Mouse (Mus musculus) T-helper 17 cell (primary cell): ENCODE results near the gene Rnaseh1.

ENCODE experiments used
- in situ Hi-C, 2 experiments: fragments of 300-600 bp; cut with MboI, MseI; formaldehyde crosslinking; loops; 1 replicate in 1 of 2; 2 replicates in 1 of 2; pipeline ENCODE4 v1.15.1; 2025; ENCODE audit warnings: high pct_unique_total_duplicates in 2 of 2

Gene Rnaseh1

DNA sequence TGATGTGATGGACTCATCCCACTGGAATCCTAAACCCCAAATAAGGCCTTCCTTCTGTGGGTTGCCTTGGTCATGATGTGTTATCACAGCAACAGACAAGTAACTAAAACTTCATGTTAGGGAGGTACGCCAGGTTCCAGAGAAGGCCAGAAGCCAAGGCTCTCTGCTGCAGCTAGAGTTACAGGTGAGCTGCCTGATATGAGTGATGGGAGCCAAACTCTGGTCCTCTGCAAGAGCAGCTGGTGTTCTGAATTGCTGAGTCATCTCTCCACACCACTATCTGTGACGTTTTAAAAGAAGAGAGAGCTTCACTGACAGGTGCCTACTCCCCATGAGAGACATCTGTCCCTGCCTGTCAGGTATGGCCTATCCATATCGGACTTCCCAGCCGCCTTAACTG is 13.2 kb downstream of the Rnaseh1 start:
- in situ Hi-C loops = no loop called here

DNA sequence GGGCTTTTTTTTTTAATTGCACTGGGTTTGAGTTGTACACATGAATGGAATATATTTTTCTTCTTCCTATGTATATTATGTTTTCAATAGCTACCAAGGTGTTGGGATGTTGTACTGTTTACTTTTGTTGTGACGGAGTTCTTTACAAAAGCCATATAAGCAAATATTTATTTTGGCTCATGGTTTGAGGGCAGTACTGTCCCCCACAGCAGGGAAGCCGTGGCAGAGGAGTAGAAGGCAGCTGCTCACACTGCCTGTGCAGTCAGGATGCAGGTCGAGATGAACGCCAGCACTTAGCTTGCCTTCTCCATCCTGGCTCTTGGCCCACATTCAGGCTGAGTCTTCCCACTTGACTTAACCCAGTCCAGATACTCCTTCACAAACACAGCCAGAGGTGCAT is 17.3 kb downstream of the Rnaseh1 start:
- in situ Hi-C loops = no loop called here

DNA sequence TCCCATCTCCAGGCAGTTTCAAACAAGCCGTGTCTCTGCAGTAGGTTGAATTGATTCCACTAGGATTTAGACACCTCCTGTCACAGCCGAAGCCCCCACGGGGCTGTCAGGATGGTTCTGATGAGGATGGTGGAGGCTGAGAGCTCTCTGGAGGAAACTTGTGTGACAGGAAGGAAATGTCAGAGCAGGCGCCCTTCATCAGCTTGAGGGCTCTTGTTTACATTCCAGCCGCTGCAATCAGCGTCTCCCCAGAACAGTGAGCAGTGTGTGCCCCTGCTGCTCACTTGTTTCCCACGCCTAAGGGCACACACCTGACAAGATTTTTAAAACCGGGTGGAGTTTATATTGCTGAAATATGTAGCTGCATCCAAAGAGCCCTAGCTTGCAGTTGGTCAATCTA is 17.9 kb downstream of the Rnaseh1 start:
- in situ Hi-C loops = no loop called here

DNA sequence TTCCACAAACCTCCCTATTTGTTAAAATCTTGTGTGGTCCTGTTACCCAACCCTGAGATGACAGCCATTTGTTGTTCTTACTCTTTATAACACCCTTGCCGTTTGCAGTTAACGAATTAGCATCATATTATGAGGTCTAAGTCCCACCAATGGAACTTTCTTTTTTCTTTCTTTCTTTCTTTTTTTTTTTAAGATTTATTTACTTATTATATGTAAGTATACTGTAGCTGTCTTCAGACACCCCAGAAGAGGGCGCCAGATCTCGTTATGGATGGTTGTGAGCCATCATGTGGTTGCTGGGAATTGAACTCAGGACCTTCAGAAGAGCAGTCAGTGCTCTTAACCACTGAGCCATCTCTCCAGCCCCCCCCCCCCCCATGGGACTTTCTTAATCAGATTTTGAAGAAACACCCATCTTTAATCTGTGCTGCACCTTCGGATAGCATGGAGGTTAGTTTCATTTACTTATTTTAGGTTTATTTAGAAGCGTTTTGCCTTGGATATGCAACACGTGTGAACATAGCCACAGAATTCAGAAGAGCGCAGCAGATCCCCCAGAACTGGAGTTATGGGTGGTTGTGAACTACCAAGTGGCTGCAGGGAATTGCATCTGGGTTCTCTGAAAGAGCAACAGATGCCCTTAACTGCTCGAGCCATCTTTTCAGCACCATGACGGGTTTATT is 24.8 kb downstream of the Rnaseh1 start:
- in situ Hi-C loops = no loop called here

GRCm38 (mm10) chr12:28675121-28675924 is 25.9 kb downstream of the Rnaseh1 start, which contains the start of gene Adi1:
TSS of gene Adi1 (plus strand) at chr12:28675231.
- in situ Hi-C loops = no loop called here

DNA sequence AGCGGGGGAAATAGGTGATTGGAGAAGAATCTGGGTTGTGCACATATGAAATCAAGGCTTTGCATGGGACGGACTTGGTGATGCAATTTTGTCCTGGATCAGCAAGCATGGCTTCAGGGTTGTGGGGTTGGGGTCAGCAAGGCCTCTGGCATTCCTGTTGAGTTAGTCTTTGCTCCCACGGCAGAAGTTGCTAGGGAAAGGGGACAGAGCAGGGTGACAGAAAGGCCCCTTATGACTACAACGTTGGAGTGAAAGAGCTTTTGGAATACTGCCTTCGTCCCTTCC is 26.5 kb downstream of the Rnaseh1 start:
- in situ Hi-C loops = no loop called here

DNA sequence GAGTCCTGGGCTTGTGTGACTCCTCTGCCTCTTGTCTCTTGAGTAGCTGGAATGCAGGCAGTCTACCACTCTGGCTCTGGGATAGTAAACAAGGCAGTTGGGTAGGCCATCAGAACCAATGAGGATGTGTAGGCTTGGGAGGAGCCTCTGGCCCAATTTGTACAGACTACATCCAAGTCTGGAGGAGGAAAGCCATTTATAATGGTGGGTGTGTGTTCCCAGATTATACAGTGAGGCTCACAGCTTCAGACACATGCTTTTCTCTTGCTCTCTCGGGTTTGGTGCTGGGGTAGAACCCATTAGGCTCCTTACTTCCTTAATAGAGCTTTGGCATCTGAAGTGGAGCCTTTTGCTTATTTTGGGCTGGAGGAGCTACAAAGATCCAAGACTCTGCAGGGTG is 35.3 kb downstream of the Rnaseh1 start:
- in situ Hi-C loops = no loop called here

DNA sequence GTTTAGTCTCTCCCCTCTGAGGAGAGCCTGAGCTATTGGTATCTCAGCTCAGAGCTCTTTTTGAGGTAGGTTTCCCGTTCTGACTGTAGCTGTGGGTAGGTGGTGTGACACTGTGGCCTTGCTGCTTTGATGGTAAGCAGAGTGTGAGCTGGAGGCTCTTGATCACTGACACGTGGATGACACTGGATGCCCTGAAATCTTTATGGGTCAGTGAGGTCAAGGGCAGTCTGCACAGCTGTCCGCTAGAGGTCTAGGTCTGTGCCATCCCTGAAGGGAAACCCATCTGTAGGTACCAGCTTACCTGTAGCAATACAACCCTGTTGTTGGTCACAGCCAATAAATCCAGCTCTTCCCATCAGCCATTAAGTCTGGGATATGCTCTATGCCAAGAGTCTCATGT is 36.4 kb downstream of the Rnaseh1 start:
- in situ Hi-C loops = no loop called here

DNA sequence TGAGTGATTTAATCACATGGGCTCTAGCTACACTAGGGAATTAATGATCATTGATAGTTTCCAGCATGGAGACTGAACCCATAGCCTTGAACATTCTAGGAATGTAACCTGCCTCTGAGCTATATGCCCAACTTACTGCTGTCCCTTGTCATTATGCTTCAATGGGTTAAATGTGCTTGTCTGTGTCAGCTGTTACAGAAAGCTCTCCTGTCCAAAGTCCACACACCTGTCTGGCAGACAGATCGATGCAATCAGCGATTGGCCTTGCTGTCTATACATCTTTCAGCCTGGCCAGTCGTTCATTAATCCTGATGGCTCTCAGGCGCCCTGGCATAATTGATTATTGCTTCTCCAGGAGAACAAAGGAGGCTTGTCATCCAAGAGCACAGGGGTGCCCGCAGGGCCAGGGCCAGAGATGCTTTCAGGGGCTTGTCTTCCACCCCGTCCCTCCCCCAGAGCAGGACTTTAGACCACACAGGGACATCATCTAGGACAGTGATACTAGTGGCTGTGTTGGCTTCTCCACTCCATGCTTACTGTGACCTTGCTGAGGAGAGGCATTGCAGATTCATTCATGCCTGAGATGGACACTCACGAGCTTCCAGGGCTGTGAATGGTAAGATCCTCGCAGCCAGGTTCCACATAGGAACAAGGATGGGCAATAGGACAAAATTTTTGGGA is 36.9 kb downstream of the Rnaseh1 start:
- in situ Hi-C loops = no loop called here

- in situ Hi-C loops = no loop called here
Observed at GRCm38 (mm10) chr12:28688996-28689395, 39.6 kb downstream of the Rnaseh1 start.

- in situ Hi-C loops = no loop called here
Observed at GRCm38 (mm10) chr12:28690730-28691129, 41.3 kb downstream of the Rnaseh1 start.

GRCm38 (mm10) chr12:28693738-28694137 is 44.3 kb downstream of the Rnaseh1 start:
- in situ Hi-C loops = no loop called here

DNA sequence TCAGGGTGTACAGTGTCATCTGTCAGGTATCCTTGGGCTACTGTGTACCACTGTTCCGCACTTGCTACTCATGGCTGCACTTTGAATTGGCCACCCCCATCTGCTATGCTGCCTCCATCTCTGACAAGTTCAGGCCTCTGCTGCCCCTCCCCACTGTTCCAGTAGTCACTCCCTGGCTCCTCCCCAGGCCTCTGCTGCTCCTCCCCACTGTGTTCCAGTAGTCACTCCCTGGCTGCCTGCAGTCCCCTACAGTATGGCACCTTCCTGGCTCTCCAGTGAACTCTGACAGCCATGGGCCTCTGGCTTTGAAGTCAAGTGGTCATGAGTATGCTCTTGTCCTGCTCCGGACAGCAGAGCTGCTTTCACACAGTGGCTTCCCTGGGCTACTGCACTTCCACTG is 44.8 kb downstream of the Rnaseh1 start:
- in situ Hi-C loops = no loop called here

DNA sequence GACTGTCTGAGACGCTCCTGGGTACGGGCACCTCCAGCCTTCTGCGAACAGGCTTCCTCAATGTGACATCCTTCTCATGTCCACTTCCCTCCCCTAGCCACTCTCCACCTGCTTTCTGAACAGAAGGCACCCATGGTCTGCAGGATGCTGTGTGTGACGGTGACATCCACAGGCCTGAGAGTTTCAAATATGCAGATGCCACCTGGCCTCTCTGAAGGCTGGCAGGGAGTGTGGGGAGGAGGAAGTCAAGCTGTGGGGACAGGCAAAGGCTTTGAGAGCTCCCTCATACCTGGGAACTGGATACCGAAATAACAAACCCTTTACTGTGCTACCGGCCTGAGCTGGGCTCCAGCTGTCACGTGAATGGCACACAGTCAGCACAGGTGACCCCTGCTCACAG is 45.4 kb downstream of the Rnaseh1 start:
- in situ Hi-C loops = no loop called here

DNA sequence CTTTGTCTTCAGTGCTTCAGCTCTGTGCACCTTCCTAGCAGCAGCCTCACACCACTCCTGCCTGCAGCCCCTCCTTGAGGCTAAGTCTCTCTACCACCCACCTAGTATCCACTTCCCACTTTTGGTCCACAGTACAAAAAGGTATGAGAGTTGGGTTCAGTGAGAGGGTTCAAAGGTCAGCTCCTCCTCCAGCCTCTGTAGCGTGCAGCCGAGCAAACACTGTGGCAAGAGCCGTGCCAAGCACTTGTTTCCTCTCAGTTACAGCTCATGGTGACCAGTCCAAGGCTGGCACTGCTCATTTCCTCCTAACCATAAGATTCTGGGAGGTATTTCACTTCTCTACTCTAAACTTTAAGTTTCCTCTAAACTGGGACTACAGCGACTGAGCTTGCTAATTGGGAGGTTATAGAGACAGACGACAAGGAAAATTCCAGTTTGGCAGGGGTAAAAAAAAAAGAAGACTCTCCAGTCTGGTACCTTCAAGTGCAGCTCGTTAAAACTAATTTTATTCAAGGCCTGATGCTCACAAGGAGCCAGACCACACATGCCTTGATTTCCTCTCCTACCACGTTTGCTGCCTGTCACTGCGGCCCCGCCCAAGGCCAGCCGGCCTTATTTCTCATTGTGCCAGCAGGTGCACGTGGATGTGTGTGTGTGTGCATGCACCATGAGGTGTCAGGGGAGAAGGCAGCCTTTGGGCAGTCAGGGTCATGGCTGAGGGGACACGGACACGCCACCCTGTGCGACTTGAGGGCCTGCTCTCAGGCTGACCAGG is 48.6 kb downstream of the Rnaseh1 start:
- in situ Hi-C loops = no loop called here

DNA sequence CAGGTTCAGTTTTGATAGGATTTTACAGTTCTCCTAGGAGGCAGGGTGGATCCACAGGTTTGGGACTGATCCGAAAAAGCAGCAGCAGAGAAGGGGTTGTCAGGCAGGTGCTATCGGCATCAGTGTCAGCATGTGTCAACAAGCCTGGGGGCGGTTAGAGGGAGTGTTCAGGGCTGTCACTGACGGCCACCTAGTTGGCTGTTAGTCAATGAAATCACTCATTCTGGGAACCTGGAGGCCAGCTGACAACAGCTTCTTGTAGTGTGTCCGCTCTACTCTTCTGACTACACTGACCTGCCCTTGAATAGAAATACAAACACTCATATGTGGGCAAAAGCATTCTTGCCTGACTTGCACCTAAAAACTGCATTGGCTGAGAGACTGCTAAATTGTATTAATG is 49.7 kb downstream of the Rnaseh1 start:
- in situ Hi-C loops = no loop called here

GRCm38 (mm10) chr12:28699656-28700055 is 50.3 kb downstream of the Rnaseh1 start:
- in situ Hi-C loops = no loop called here

DNA sequence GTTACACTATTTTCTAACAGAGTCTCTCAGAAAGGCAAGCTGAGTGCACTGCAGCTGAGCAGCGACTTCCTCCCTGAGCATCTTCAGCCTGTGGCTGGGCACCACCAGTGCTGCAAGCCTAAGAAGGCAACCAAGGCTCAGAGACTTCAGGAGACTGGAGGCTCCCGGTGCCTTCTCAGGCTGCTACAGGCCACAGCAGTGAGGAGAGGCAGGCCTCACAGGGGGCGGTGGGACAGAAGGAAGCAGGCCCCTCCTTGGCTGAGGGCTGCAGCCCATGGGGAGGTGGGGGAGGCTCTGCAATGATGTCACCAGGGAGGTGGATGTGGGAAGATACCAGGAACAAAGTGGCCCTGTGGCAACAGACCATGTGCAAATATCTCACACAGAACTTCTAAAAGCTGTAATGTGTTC is 50.7 kb downstream of the Rnaseh1 start:
- in situ Hi-C loops = no loop called here

- in situ Hi-C loops = no loop called here
Observed at GRCm38 (mm10) chr12:28700561-28701025, 51.2 kb downstream of the Rnaseh1 start.

- in situ Hi-C loops = no loop called here
Observed at GRCm38 (mm10) chr12:28701302-28701701, 51.9 kb downstream of the Rnaseh1 start.

GRCm38 (mm10) chr12:28704381-28704780 is 55.0 kb downstream of the Rnaseh1 start:
- in situ Hi-C loops = no loop called here

GRCm38 (mm10) chr12:28705204-28705603 is 55.8 kb downstream of the Rnaseh1 start:
- in situ Hi-C loops = no loop called here
